Mouse (Mus musculus) ES-Bruce4 (cell line): ENCODE data around the gene Tmem117. TPM values are rescaled to one million over a fixed set of nuclear protein-coding genes. Genes with fewer than 3 reads are reported as not detected.

Experiments used
- H3K27ac ChIP-seq: 2 replicates; pipeline ENCODE4 v1.5.1; 2012; ENCODE audit warnings: low read length, inconsistent platforms; ENCODE audit not compliant: insufficient read depth
- H3K27me3 ChIP-seq: 2 replicates; pipeline ENCODE4 v1.6.1; 2012; ENCODE audit warnings: mild to moderate bottlenecking, low read length, inconsistent platforms; ENCODE audit not compliant: control insufficient read depth, poor library complexity, insufficient read depth, severe bottlenecking
- H3K36me3 ChIP-seq: 2 replicates; pipeline ENCODE4 v1.6.1; 2012; ENCODE audit warnings: inconsistent platforms, mild to moderate bottlenecking, low read length, moderate library complexity; ENCODE audit not compliant: control insufficient read depth, poor library complexity, insufficient read depth, severe bottlenecking
- H3K4me1 ChIP-seq: one replicate; pipeline ENCODE4 v1.8.1; 2011; ENCODE audit warnings: low read length; ENCODE audit not compliant: control insufficient read depth, insufficient read depth
- H3K4me3 ChIP-seq: 2 replicates; pipeline ENCODE4 v1.5.1; 2011; ENCODE audit warnings: low read depth, mild to moderate bottlenecking, low read length
- H3K9ac ChIP-seq: 2 replicates; pipeline ENCODE4 v1.6.1; 2012; ENCODE audit warnings: low read depth, mild to moderate bottlenecking, inconsistent platforms; ENCODE audit not compliant: poor library complexity, severe bottlenecking
- H3K9me3 ChIP-seq: replicated peaks from 2 replicates; pipeline ENCODE4 v1.6.1; 2012; ENCODE audit warnings: mild to moderate bottlenecking, low read length, inconsistent platforms; ENCODE audit not compliant: control insufficient read depth, poor library complexity, insufficient read depth, severe bottlenecking
- CTCF ChIP-seq: IDR thresholded peaks from one replicate; pipeline ENCODE4 v1.8.1; 2011; ENCODE audit warnings: low read depth, low read length
- EP300 ChIP-seq: IDR thresholded peaks from 2 replicates; pipeline ENCODE4 v1.6.1; 2011; ENCODE audit warnings: low read depth, low read length; ENCODE audit not compliant: insufficient read depth
- POLR2A ChIP-seq: IDR thresholded peaks from one replicate; pipeline ENCODE4 v1.8.1; 2011; ENCODE audit warnings: low read length; ENCODE audit not compliant: insufficient read depth
- polyA plus RNA-seq: library from polyadenylated mRNA; stranded (reverse); fragments of >200 nt; gene quantifications from 2 replicates; pipeline ENCODE4 v1.2.4, GENCODE M21; 2011; ENCODE audit warnings: low read depth; ENCODE audit not compliant: missing spikeins, insufficient read depth, insufficient read length

Tmem117 gene
- polyA plus RNA-seq, result 0.49 and 1.2 TPM in 2 replicates

- no peak within 1 kb of the TSS for H3K27ac ChIP-seq
- peaks cover 2% of the 10 kb centered on the region; the same call in 1 of the 2 replicates for H3K27me3 ChIP-seq
- no peaks in the 10 kb centered on the region for H3K4me1 ChIP-seq
- peak within 1 kb of the TSS; percentile 82 for H3K9ac ChIP-seq
- H3K9me3 ChIP-seq, result no peaks in the 10 kb centered on the region
- peak within 1 kb of the TSS; percentile 48 for H3K4me3 ChIP-seq
- no peak for TF ChIP-seq POLR2A
- H3K36me3 ChIP-seq, result no peaks in the 10 kb centered on the region
These were observed at the start of gene Tmem117 for GRCm38 (mm10) chr15:94628830-94629601. Gene Tmem117, plus strand, starts transcription at chr15:94629232.

DNA sequence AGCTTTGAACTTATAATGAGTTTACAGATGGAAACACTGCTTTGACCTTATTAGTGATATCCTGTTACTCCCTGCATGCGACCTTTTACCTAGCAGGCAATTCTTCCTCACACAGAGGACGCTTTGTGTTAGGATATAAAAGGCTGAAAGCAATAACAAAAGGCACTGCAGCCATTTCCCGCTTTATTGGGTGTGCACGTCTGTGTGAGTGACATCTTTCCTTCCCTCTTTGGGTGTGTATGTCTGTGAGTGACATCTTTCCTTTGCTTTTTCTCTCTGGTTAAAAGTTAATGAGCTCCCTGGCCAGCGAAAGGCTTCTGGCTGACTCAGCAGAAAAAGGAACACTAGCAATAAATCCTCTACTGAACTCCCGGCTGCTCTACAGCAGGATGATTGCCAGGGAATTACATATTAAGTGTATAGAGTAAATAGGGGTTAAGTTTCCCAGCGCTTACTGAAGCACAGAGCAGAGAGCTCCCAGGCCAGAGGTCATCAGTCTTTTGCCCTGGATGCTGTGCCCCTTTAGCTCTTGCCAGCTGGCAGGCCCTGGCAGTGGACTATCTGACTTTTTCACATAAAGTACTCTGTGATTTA lies 46.9 kb upstream of the Tmem117 start:
- H3K9ac ChIP-seq, result no peak overlapping the region
- no peaks in the 10 kb centered on the region for H3K27me3 ChIP-seq
- no peak overlapping the region for H3K27ac ChIP-seq
- H3K4me3 ChIP-seq, result no peak overlapping the region
- no peaks in the 10 kb centered on the region for H3K9me3 ChIP-seq
- peaks cover 61% of the 10 kb centered on the region for H3K36me3 ChIP-seq
- no peak for TF ChIP-seq CTCF
- TF ChIP-seq POLR2A, result no peak
- TF ChIP-seq EP300, result no peak
- H3K4me1 ChIP-seq, result no peaks in the 10 kb centered on the region

DNA sequence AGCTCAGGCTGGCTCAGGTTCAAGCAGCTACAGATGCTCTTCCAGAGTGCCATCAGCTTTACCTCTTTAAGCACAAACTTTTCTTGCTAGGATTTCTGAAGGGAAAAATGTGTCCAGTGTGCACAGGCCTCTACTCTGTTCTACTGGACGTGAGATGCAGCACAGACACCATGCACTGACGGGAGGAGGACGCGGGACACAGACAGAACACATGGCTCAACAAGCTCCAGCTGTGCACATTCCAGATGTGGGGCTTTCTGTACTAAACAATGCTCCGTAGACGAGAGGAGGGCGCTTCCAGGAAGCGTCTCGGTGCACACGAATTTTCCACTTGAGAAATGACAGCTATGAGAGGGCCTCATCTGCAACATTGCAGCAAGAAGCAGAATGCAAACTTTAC lies 45.9 kb upstream of the Tmem117 start:
- H3K36me3 ChIP-seq, result peaks cover 61% of the 10 kb centered on the region
- no peak overlapping the region for H3K4me3 ChIP-seq
- no peaks in the 10 kb centered on the region for H3K4me1 ChIP-seq
- H3K9ac ChIP-seq, result no peak overlapping the region
- H3K9me3 ChIP-seq, result no peaks in the 10 kb centered on the region
- H3K27me3 ChIP-seq, result no peaks in the 10 kb centered on the region
- no peak for TF ChIP-seq EP300
- no peak for TF ChIP-seq CTCF
- TF ChIP-seq POLR2A, result no peak
- H3K27ac ChIP-seq, result no peak overlapping the region

DNA sequence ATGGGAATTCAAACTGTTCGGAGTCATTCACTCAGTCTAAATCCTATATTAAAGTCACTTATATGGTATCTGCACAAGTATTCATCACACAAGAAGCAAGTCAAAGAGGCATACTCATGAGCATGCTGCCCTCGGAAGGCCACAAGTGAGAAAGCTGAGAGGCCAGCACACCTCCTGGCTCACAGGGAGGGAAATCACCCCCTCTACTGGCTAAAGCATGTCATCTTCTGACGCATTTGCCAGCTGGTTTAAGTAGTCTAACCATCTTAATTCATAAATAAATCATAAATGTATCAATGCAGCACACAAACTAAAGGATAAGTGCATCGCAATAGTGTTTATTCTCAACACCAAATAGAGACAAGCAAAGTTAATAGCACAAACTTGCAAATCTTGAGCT lies 44.3 kb upstream of the Tmem117 start:
- H3K27me3 ChIP-seq, result no peaks in the 10 kb centered on the region
- TF ChIP-seq CTCF, result peak; percentile 66
- TF ChIP-seq EP300, result no peak
- TF ChIP-seq POLR2A, result no peak
- H3K27ac ChIP-seq, result no peak overlapping the region
- no peak overlapping the region for H3K4me3 ChIP-seq
- H3K9ac ChIP-seq, result no peak overlapping the region
- H3K4me1 ChIP-seq, result no peaks in the 10 kb centered on the region
- H3K9me3 ChIP-seq, result no peaks in the 10 kb centered on the region
- peaks cover 59% of the 10 kb centered on the region for H3K36me3 ChIP-seq

GRCm38 (mm10) chr15:94587826-94588715 lies 41.0 kb upstream of the Tmem117 start:
- no peak overlapping the region for H3K4me3 ChIP-seq
- no peaks in the 10 kb centered on the region for H3K4me1 ChIP-seq
- H3K36me3 ChIP-seq, result peaks cover 30% of the 10 kb centered on the region
- peak overlapping the region; percentile 98; the same call in 1 of the 2 replicates for H3K9ac ChIP-seq
- no peaks in the 10 kb centered on the region for H3K27me3 ChIP-seq
- no peak overlapping the region for H3K27ac ChIP-seq
- TF ChIP-seq POLR2A, result no peak
- no peak for TF ChIP-seq CTCF
- TF ChIP-seq EP300, result no peak
- H3K9me3 ChIP-seq, result no peaks in the 10 kb centered on the region
